Mouse (Mus musculus) embryonic facial prominence, embryonic 13.5 days (tissue): Measurements from ENCODE around the gene H2-Q10. TPM values are rescaled to one million over a fixed set of nuclear protein-coding genes. Genes with fewer than 3 reads are reported as not detected.
"Not testable (repeated sequence)": the region's sequence is repeated elsewhere in the genome, so short reads cannot be mapped to it uniquely, and the experiment has no call there.

Experiments
- ATAC-seq: fragments of 200-750 bp; cut with Nextera tagmentation; 2 replicates; pipeline ENCODE4 v1.8.0; 2017; ENCODE audit warnings: low read depth; ENCODE audit not compliant: insufficient number of reproducible peaks, insufficient read depth, low FRiP score, low TSS enrichment
- H3K27ac ChIP-seq: fragments of 300-500 bp; sonication (generic); 2 replicates; pipeline ENCODE4 v1.5.1; 2015; ENCODE audit warnings: moderate library complexity, mild to moderate bottlenecking, inconsistent platforms
- H3K27me3 ChIP-seq: fragments of 300-500 bp; sonication (generic); 2 replicates; pipeline ENCODE4 v1.6.1; 2015; ENCODE audit warnings: mild to moderate bottlenecking, inconsistent platforms
- H3K36me3 ChIP-seq: fragments of 300-500 bp; sonication (generic); 2 replicates; pipeline ENCODE4 v1.6.1; 2015; ENCODE audit warnings: mild to moderate bottlenecking, inconsistent platforms
- H3K4me1 ChIP-seq: fragments of 300-500 bp; sonication (generic); 2 replicates; pipeline ENCODE4 v1.6.1; 2015; ENCODE audit warnings: inconsistent platforms
- H3K4me2 ChIP-seq: fragments of 300-500 bp; sonication (generic); 2 replicates; pipeline ENCODE4 v1.6.1; 2015; ENCODE audit warnings: moderate library complexity, mild to moderate bottlenecking, inconsistent platforms
- H3K4me3 ChIP-seq: fragments of 300-500 bp; sonication (generic); 2 replicates; pipeline ENCODE4 v1.5.1; 2015; ENCODE audit warnings: mild to moderate bottlenecking, inconsistent platforms
- H3K9ac ChIP-seq: fragments of 300-500 bp; sonication (generic); 2 replicates; pipeline ENCODE4 v1.6.1; 2015; ENCODE audit warnings: mild to moderate bottlenecking, inconsistent platforms
- H3K9me3 ChIP-seq: fragments of 300-500 bp; sonication (generic); 2 replicates; pipeline ENCODE4 v1.6.1; 2016; ENCODE audit warnings: inconsistent platforms
- WGBS: fragments of 180-500 bp; shearing (Covaris S2); methylation state at CpG from one replicate; pipeline ENCODE4 v1.1.7; 2015; ENCODE audit warnings: mixed read lengths; 5-methylcytosine and 5-hydroxymethylcytosine counted together
- polyA plus RNA-seq: library from polyadenylated mRNA; unstranded; fragments of >200 nt; fragmentation: Nextera tagmentation; extraction: Ambion mirVana; gene quantifications from 2 replicates; pipeline ENCODE4 v1.2.1, GENCODE M21; 2015

The H2-Q10 gene
- polyA plus RNA-seq, 1 experiment from 2014 or later: 0.14 TPM

- H3K4me2 ChIP-seq, H3K9ac ChIP-seq, H3K36me3 ChIP-seq, H3K9me3 ChIP-seq, H3K4me3 ChIP-seq, ATAC-seq, H3K27ac ChIP-seq: not testable (repeated sequence)
- H3K4me1 ChIP-seq: peaks cover 11% of the 10 kb centered on the region
- H3K27me3 ChIP-seq: peaks cover 25% of the 10 kb centered on the region
- 6% methylated on average over 8 of the region's 8 CpGs for WGBS
These were observed 4.2 kb upstream of the H2-Q10 start for GRCm38 (mm10) chr17:35465651-35466050.

GRCm38 (mm10) chr17:35468936-35469335 lies 953 bp upstream of the H2-Q10 start:
- H3K9ac ChIP-seq, H3K4me2 ChIP-seq, H3K9me3 ChIP-seq, H3K27ac ChIP-seq, H3K36me3 ChIP-seq, H3K4me3 ChIP-seq, ATAC-seq: not testable (repeated sequence)
- H3K4me1 ChIP-seq: peaks cover 13% of the 10 kb centered on the region
- 66% methylated on average over 3 of the region's 3 CpGs for whole genome bisulfite sequencing
- peaks cover 46% of the 10 kb centered on the region for H3K27me3 ChIP-seq

GRCm38 (mm10) chr17:35484066-35484465 lies 14.2 kb downstream of the H2-Q10 start:
- Histone ChIP-seq H3K4me1 (no peaks in the 10 kb centered on the region), H3K9me3 (no peaks in the 10 kb centered on the region), H3K4me2 (no peak overlapping the region), H3K9ac (no peak overlapping the region), H3K36me3 (no peaks in the 10 kb centered on the region), H3K27ac (no peak overlapping the region), H3K4me3 (no peak overlapping the region), H3K27me3 (no peaks in the 10 kb centered on the region)
- WGBS: 1% methylated on average over 9 of the region's 9 CpGs
- ATAC-seq: no peak

- no peaks in the 10 kb centered on the region for H3K9me3 ChIP-seq
- 44% methylated on average over 4 of the region's 4 CpGs for WGBS
- no peaks in the 10 kb centered on the region for H3K36me3 ChIP-seq
- no peak overlapping the region for H3K9ac ChIP-seq
- ATAC-seq: no peak
- no peak overlapping the region for H3K4me2 ChIP-seq
- no peaks in the 10 kb centered on the region for H3K27me3 ChIP-seq
- H3K4me3 ChIP-seq: no peak overlapping the region
- H3K27ac ChIP-seq: no peak overlapping the region
- H3K4me1 ChIP-seq: no peaks in the 10 kb centered on the region
These were observed 15.8 kb downstream of the H2-Q10 start for GRCm38 (mm10) chr17:35485702-35486101.

GRCm38 (mm10) chr17:35486726-35487125 lies 16.8 kb downstream of the H2-Q10 start:
- 0 out of 2 replicates have a peak overlapping the region, but pooled peaks have one; percentile 36 for H3K9ac ChIP-seq
- no peak overlapping the region for H3K27ac ChIP-seq
- no peak overlapping the region for H3K4me2 ChIP-seq
- H3K36me3 ChIP-seq: no peaks in the 10 kb centered on the region
- 51% methylated on average over 10 of the region's 10 CpGs for WGBS
- no peaks in the 10 kb centered on the region for H3K4me1 ChIP-seq
- H3K4me3 ChIP-seq: no peak overlapping the region
- no peak for ATAC-seq
- H3K27me3 ChIP-seq: no peaks in the 10 kb centered on the region
- no peaks in the 10 kb centered on the region for H3K9me3 ChIP-seq

GRCm38 (mm10) chr17:35488041-35488440 lies 18.2 kb downstream of the H2-Q10 start:
- WGBS: 93% methylated on average over 2 of the region's 2 CpGs
- H3K4me3 ChIP-seq: no peak overlapping the region
- no peak for ATAC-seq
- H3K9me3 ChIP-seq: no peaks in the 10 kb centered on the region
- H3K4me2 ChIP-seq: no peak overlapping the region
- H3K36me3 ChIP-seq: no peaks in the 10 kb centered on the region
- no peak overlapping the region for H3K9ac ChIP-seq
- no peak overlapping the region for H3K27ac ChIP-seq
- no peaks in the 10 kb centered on the region for H3K4me1 ChIP-seq
- H3K27me3 ChIP-seq: no peaks in the 10 kb centered on the region

- ATAC-seq: no peak
- H3K27me3 ChIP-seq: no peaks in the 10 kb centered on the region
- no peaks in the 10 kb centered on the region for H3K36me3 ChIP-seq
- no peak overlapping the region for H3K9ac ChIP-seq
- WGBS: 59% methylated on average over 5 of the region's 5 CpGs
- H3K27ac ChIP-seq: no peak overlapping the region
- H3K4me2 ChIP-seq: no peak overlapping the region
- H3K4me1 ChIP-seq: no peaks in the 10 kb centered on the region
- H3K4me3 ChIP-seq: no peak overlapping the region
- no peaks in the 10 kb centered on the region for H3K9me3 ChIP-seq
These were observed 20.4 kb downstream of the H2-Q10 start for GRCm38 (mm10) chr17:35490320-35490719.

GRCm38 (mm10) chr17:35497124-35497523 lies 27.2 kb downstream of the H2-Q10 start:
- no peaks in the 10 kb centered on the region for H3K9me3 ChIP-seq
- no peak overlapping the region for H3K4me3 ChIP-seq
- WGBS: 92% methylated on average over 7 of the region's 7 CpGs

GRCm38 (mm10) chr17:35502226-35502625 lies 32.3 kb downstream of the H2-Q10 start:
- H3K4me3 ChIP-seq: no peak overlapping the region
- no peak for ATAC-seq
- no peak overlapping the region for H3K4me2 ChIP-seq
- H3K27me3 ChIP-seq: peaks cover 30% of the 10 kb centered on the region
- H3K36me3 ChIP-seq: no peaks in the 10 kb centered on the region
- H3K9me3 ChIP-seq: no peaks in the 10 kb centered on the region
- WGBS: 4% methylated on average over 6 of the region's 6 CpGs
- H3K9ac ChIP-seq: no peak overlapping the region
- peaks cover 19% of the 10 kb centered on the region for H3K4me1 ChIP-seq
- H3K27ac ChIP-seq: peak overlapping the region; percentile 84

More at GRCm38 (mm10) chr17:35497124-35497523, 27.2 kb downstream of the H2-Q10 start:
- Histone ChIP-seq H3K27ac (no peak overlapping the region), H3K27me3 (no peaks in the 10 kb centered on the region), H3K9ac (no peak overlapping the region), H3K4me1 (peaks cover 3% of the 10 kb centered on the region), H3K4me2 (no peak overlapping the region), H3K36me3 (no peaks in the 10 kb centered on the region)
- ATAC-seq: no peak

GRCm38 (mm10) chr17:35502762-35503161 lies 32.9 kb downstream of the H2-Q10 start:
- 53% methylated on average over 5 of the region's 5 CpGs for WGBS
- H3K4me1 ChIP-seq: peaks cover 19% of the 10 kb centered on the region
- no peak for ATAC-seq
- H3K36me3 ChIP-seq: no peaks in the 10 kb centered on the region
- H3K9me3 ChIP-seq: no peaks in the 10 kb centered on the region
- no peak overlapping the region for H3K4me3 ChIP-seq
- H3K27ac ChIP-seq: peak overlapping the region; percentile 84
- peaks cover 35% of the 10 kb centered on the region for H3K27me3 ChIP-seq
- H3K4me2 ChIP-seq: no peak overlapping the region
- no peak overlapping the region for H3K9ac ChIP-seq

- H3K27ac ChIP-seq: no peak overlapping the region
- H3K4me2 ChIP-seq: no peak overlapping the region
- H3K4me3 ChIP-seq: no peak overlapping the region
- H3K27me3 ChIP-seq: peaks cover 42% of the 10 kb centered on the region
- H3K4me1 ChIP-seq: peaks cover 19% of the 10 kb centered on the region
- no peak overlapping the region for H3K9ac ChIP-seq
- WGBS: 27% methylated on average over 5 of the region's 5 CpGs
- H3K9me3 ChIP-seq: no peaks in the 10 kb centered on the region
- H3K36me3 ChIP-seq: no peaks in the 10 kb centered on the region
- no peak for ATAC-seq
These were observed 34.0 kb downstream of the H2-Q10 start for GRCm38 (mm10) chr17:35503849-35504248.

- H3K9ac ChIP-seq: no peak overlapping the region
- H3K9me3 ChIP-seq: no peaks in the 10 kb centered on the region
- no peak for ATAC-seq
- H3K36me3 ChIP-seq: no peaks in the 10 kb centered on the region
- H3K27me3 ChIP-seq: peaks cover 45% of the 10 kb centered on the region
- peaks cover 22% of the 10 kb centered on the region for H3K4me1 ChIP-seq
- H3K4me2 ChIP-seq: no peak overlapping the region
- WGBS: 24% methylated on average over 8 of the region's 8 CpGs
- no peak overlapping the region for H3K4me3 ChIP-seq
- no peak overlapping the region for H3K27ac ChIP-seq
These were observed 35.0 kb downstream of the H2-Q10 start for GRCm38 (mm10) chr17:35504628-35505481.
